Mouse (Mus musculus): ENCODE results near the gene Dnah7c. TPM values are rescaled to one million over a fixed set of nuclear protein-coding genes. Genes with fewer than 3 reads are reported as not detected.
"Not testable (repeated sequence)": the region's sequence is repeated elsewhere in the genome, so short reads cannot be mapped to it uniquely, and the experiment has no call there.

Gene Dnah7c
- polyA plus RNA-seq, 1 experiment from 2014 or later = 0.11 TPM

DNA sequence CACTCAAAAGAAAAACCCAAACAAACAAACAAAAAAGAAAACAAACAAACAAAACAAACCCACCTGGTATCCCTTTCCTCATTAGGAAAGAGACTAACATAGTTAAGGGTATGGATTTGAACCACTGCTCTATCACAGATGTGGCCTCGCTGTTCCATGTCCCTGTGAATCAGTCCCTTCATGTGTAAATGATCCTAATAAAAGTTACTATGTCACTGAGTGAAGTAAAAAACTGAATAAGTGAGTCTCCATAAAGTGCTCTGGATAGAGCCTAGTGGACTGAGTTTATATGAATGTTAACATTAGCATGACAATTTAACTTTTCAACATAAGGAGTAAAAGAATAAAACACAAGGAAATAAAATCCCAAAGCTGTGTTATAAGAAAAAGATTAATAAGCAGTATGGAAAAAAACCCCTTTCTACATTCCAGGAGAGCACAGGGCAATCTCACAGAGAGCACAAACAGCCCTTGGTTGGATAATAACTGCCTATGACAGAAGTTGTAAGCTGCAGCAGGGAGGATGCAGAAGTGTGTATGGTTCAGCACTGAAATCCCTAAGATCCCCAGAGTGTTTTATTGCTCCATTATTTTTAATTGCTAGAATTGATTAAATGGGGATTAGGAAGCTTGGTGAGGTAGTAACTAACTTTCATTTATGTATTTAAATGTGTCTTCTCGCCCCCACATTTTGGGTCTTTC lies 308.2 kb downstream of the Dnah7c start:
- H3K4me2 ChIP-seq (ENCODE audit: low read depth, low read length); H3K9ac ChIP-seq (replicated peaks; ENCODE audit: low read length); DNase-seq (ENCODE audit: low spot score); H3K27me3 ChIP-seq (ENCODE audit: control insufficient read depth, insufficient read depth, low read length); H3K27ac ChIP-seq (replicated peaks; ENCODE audit: low read depth, low read length); ATAC-seq (replicated peaks; ENCODE audit: insufficient number of reproducible peaks, low FRiP score, low TSS enrichment, low read depth); H3K4me3 ChIP-seq (ENCODE audit: low read depth, low read length); H3K36me3 ChIP-seq (replicated peaks; ENCODE audit: control insufficient read depth, insufficient read depth, low read depth, low read length); H3K4me1 ChIP-seq (ENCODE audit: control insufficient read depth, insufficient read depth, low read length); H3K9me3 ChIP-seq (replicated peaks; ENCODE audit: control insufficient read depth, low read length): not testable (repeated sequence)
- 78% methylated on average over 2 of the region's 2 CpGs for WGBS

DNA sequence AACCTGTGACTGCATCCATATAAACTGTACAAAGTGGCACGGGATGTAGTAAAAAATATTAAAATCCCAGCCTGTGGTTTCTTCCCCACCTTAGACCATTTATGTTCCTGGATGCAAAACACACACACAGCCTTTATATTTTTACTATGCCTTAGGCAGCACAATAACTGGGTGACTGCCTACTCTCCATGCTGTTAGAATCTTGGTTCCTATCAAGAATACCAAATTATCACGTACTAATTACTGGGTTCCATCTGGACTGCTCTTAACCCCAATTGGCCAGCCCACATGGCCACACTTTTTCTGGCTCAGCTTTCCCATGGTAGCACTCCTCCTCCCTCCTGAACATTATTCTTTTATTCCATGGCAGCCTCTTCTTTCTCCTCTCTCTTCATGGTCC lies 309.1 kb downstream of the Dnah7c start:
- H3K27ac ChIP-seq (replicated peaks; ENCODE audit: low read depth, low read length); H3K9ac ChIP-seq (replicated peaks; ENCODE audit: low read length); DNase-seq (ENCODE audit: low spot score); H3K4me3 ChIP-seq (ENCODE audit: low read depth, low read length); H3K9me3 ChIP-seq (replicated peaks; ENCODE audit: control insufficient read depth, low read length); H3K4me2 ChIP-seq (ENCODE audit: low read depth, low read length); H3K36me3 ChIP-seq (replicated peaks; ENCODE audit: control insufficient read depth, insufficient read depth, low read depth, low read length); H3K27me3 ChIP-seq (ENCODE audit: control insufficient read depth, insufficient read depth, low read length); H3K4me1 ChIP-seq (ENCODE audit: control insufficient read depth, insufficient read depth, low read length); ATAC-seq (replicated peaks; ENCODE audit: insufficient number of reproducible peaks, low FRiP score, low TSS enrichment, low read depth): not testable (repeated sequence)
- 86% methylated on average over 2 of the region's 2 CpGs for WGBS

DNA sequence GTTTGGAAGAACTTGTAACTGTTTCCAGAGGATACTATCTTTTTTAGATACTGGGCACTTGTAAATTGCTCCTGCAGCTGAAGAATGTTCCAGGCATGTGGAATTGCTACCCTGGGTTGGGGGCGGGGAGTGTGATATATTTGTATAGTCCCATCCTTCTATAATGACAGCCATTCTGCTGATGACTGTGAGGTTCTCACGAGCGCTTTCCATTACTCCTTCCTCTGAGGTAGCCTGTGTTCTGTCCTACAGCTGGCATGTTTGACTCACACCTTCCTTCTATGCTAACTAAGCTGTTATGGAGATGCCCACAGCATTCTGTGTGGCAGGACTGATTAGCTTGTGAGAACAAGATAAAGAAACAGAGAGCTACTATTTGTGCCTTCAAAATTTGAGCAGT lies 339.2 kb downstream of the Dnah7c start:
- not testable (repeated sequence) for ATAC-seq (replicated peaks; ENCODE audit: insufficient number of reproducible peaks, low FRiP score, low TSS enrichment, low read depth); H3K4me2 ChIP-seq (ENCODE audit: low read depth, low read length); H3K9ac ChIP-seq (replicated peaks; ENCODE audit: low read length); H3K27ac ChIP-seq (replicated peaks; ENCODE audit: low read depth, low read length); H3K27me3 ChIP-seq (ENCODE audit: control insufficient read depth, insufficient read depth, low read length); H3K9me3 ChIP-seq (replicated peaks; ENCODE audit: control insufficient read depth, low read length); H3K36me3 ChIP-seq (replicated peaks; ENCODE audit: control insufficient read depth, insufficient read depth, low read depth, low read length); H3K4me3 ChIP-seq (ENCODE audit: low read depth, low read length); DNase-seq (ENCODE audit: low spot score); H3K4me1 ChIP-seq (ENCODE audit: control insufficient read depth, insufficient read depth, low read length)
- WGBS = 84% methylated on average over 3 of the region's 3 CpGs

DNA sequence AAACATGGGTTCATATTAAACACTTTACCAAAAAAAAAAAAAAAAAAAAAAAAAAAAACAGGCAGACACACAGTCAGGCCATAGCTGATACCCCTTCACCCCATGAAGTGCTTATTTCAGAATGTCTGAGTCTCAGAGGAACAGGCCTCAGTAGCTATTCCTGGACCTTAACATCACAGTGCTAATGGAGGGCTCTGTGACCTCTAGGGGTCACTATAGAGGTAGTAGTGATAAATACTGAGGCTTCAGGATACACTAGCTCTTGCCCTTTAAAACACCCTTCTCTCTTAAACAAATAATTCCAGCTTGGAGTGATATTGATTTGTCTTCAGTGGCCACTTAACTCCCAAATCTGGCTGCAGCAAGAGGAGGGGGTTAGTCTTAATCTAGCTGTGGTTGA lies 343.9 kb downstream of the Dnah7c start:
- H3K9me3 ChIP-seq (replicated peaks; ENCODE audit: control insufficient read depth, low read length); H3K4me2 ChIP-seq (ENCODE audit: low read depth, low read length); H3K27me3 ChIP-seq (ENCODE audit: control insufficient read depth, insufficient read depth, low read length); H3K4me1 ChIP-seq (ENCODE audit: control insufficient read depth, insufficient read depth, low read length); H3K9ac ChIP-seq (replicated peaks; ENCODE audit: low read length); ATAC-seq (replicated peaks; ENCODE audit: insufficient number of reproducible peaks, low FRiP score, low TSS enrichment, low read depth); H3K4me3 ChIP-seq (ENCODE audit: low read depth, low read length); H3K36me3 ChIP-seq (replicated peaks; ENCODE audit: control insufficient read depth, insufficient read depth, low read depth, low read length); H3K27ac ChIP-seq (replicated peaks; ENCODE audit: low read depth, low read length): not testable (repeated sequence)
- DNase-seq (ENCODE audit: low spot score) = peak; percentile 20

DNA sequence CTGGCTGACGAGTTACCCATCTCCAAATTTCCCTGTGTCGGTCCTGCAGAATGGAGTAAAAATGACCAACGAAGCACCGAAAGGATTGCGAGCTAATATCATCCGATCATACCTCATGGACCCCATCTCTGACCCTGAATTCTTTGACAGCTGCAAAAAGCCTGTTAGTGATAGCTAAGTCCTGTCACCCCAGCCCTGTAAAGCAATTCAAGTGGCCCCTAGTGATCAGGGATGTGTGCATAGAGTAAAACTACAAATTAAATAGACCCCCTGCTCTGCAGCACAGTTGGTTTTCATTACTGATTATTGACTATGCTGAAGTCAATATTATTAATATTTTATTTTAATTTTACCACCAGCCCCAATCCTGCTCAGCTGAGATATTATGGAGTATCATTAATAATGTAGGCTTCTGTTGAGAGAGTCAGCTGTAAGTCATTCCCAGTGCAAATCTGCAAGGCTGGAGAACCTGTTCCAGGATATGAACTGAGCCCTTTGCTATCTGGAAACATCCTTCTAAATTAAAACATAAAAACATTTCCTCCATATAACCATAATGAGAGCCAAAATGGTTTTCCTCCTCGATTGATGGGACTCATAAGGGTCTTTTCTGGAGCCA lies 344.8 kb downstream of the Dnah7c start:
- not testable (repeated sequence) for H3K4me2 ChIP-seq (ENCODE audit: low read depth, low read length); H3K4me3 ChIP-seq (ENCODE audit: low read depth, low read length); DNase-seq (ENCODE audit: low spot score); H3K9ac ChIP-seq (replicated peaks; ENCODE audit: low read length); H3K27ac ChIP-seq (replicated peaks; ENCODE audit: low read depth, low read length); ATAC-seq (replicated peaks; ENCODE audit: insufficient number of reproducible peaks, low FRiP score, low TSS enrichment, low read depth); H3K4me1 ChIP-seq (ENCODE audit: control insufficient read depth, insufficient read depth, low read length); H3K9me3 ChIP-seq (replicated peaks; ENCODE audit: control insufficient read depth, low read length); H3K27me3 ChIP-seq (ENCODE audit: control insufficient read depth, insufficient read depth, low read length); H3K36me3 ChIP-seq (replicated peaks; ENCODE audit: control insufficient read depth, insufficient read depth, low read depth, low read length)
- 86% methylated on average over 7 of the region's 7 CpGs for WGBS

DNA sequence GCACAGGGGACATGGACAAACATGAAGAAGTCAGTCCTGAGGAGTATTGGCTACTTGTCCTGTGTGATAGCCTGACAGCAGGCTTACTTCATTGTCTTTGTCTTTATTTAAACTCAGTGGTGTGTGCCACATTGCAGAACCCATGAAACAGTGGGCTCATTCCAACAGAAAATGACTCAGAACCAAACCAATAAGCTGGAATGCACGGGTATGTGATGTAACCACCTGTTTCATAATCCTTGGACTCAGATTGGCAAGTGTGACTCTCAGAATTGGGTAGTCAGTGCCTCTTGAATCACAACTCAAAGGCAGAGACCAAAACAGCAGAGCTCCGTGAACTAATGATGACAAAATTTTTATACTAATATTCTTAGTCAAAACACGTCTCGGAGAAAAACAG lies 356.8 kb downstream of the Dnah7c start:
- not testable (repeated sequence) for H3K9me3 ChIP-seq (replicated peaks; ENCODE audit: control insufficient read depth, low read length); H3K9ac ChIP-seq (replicated peaks; ENCODE audit: low read length); H3K4me3 ChIP-seq (ENCODE audit: low read depth, low read length); H3K4me2 ChIP-seq (ENCODE audit: low read depth, low read length); H3K36me3 ChIP-seq (replicated peaks; ENCODE audit: control insufficient read depth, insufficient read depth, low read depth, low read length); H3K27me3 ChIP-seq (ENCODE audit: control insufficient read depth, insufficient read depth, low read length); H3K27ac ChIP-seq (replicated peaks; ENCODE audit: low read depth, low read length); DNase-seq (ENCODE audit: low spot score); H3K4me1 ChIP-seq (ENCODE audit: control insufficient read depth, insufficient read depth, low read length); ATAC-seq (replicated peaks; ENCODE audit: insufficient number of reproducible peaks, low FRiP score, low TSS enrichment, low read depth)
- 88% methylated on average over 4 of the region's 4 CpGs for WGBS

DNA sequence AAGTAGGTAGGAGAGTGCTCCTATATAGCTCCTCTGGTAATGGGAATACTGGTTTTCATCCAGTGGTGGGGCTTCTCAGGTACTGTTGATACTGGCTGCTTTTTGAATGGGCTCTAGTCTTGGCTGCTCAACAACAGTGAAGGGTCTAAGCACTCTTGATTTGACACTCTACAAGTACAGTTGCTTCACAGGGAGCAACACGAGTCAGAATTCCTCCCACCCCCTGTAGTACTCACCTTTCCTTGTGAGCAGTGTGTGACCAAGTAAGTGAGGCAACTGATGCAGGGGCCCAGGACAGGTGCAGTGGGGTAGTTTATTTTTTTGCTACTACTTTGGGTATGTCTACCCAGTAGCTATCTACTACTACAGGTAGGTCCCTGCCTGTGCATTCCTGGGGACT lies 379.7 kb downstream of the Dnah7c start:
- Histone ChIP-seq H3K27me3 (ENCODE audit: control insufficient read depth, insufficient read depth, low read length) (no peaks in the 10 kb centered on the region), H3K36me3 (replicated peaks; ENCODE audit: control insufficient read depth, insufficient read depth, low read depth, low read length) (no peaks in the 10 kb centered on the region), H3K4me2 (ENCODE audit: low read depth, low read length) (no peak overlapping the region), H3K9ac (replicated peaks; ENCODE audit: low read length) (no peak overlapping the region), H3K9me3 (replicated peaks; ENCODE audit: control insufficient read depth, low read length) (no peaks in the 10 kb centered on the region), H3K27ac (replicated peaks; ENCODE audit: low read depth, low read length) (no peak overlapping the region), H3K4me1 (ENCODE audit: control insufficient read depth, insufficient read depth, low read length) (no peaks in the 10 kb centered on the region), H3K4me3 (ENCODE audit: low read depth, low read length) (no peak overlapping the region)
- 88% methylated on average over 1 of the region's 1 CpGs for WGBS
- no peak for ATAC-seq (replicated peaks; ENCODE audit: insufficient number of reproducible peaks, low FRiP score, low TSS enrichment, low read depth)
- DNase-seq (ENCODE audit: low spot score) = no peak

DNA sequence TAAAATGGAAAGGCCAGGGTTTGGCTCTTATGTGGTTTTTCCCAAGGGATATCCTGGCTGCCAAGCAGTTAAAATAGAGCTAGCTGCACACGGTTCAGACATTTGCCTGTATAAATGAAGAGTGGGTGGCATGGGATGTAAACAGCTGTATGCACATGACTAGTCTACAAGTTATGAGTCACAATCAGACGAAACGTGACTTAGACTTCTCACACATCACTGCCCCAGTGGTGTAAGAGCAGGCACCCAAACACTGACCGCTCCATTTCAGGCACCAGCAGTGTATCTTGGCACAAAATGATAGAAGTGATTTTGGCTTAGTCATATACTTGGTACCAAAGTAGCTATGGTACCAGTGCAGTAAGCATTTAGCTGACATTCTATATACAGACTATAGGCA lies 383.2 kb downstream of the Dnah7c start:
- not testable (repeated sequence) for ATAC-seq (replicated peaks; ENCODE audit: insufficient number of reproducible peaks, low FRiP score, low TSS enrichment, low read depth); H3K4me1 ChIP-seq (ENCODE audit: control insufficient read depth, insufficient read depth, low read length)
- 89% methylated on average over 4 of the region's 4 CpGs for WGBS

More for the DNA sequence above, 383.2 kb downstream of the Dnah7c start:
- not testable (repeated sequence) for DNase-seq (ENCODE audit: low spot score); H3K9me3 ChIP-seq (replicated peaks; ENCODE audit: control insufficient read depth, low read length); H3K4me2 ChIP-seq (ENCODE audit: low read depth, low read length); H3K27me3 ChIP-seq (ENCODE audit: control insufficient read depth, insufficient read depth, low read length); H3K4me3 ChIP-seq (ENCODE audit: low read depth, low read length); H3K27ac ChIP-seq (replicated peaks; ENCODE audit: low read depth, low read length); H3K36me3 ChIP-seq (replicated peaks; ENCODE audit: control insufficient read depth, insufficient read depth, low read depth, low read length); H3K9ac ChIP-seq (replicated peaks; ENCODE audit: low read length)
